Mouse (Mus musculus) spleen, embryonic (tissue): ENCODE results near the gene 1110032A03Rik.

Source experiments
- CTCF ChIA-PET: fragments of 350-600 bp; sonication (Branson Sonifier 250); formaldehyde crosslinking; loops from one replicate; lab custom pipeline; 2022; lab: Charles Lee

Gene 1110032A03Rik

GRCm38 (mm10) chr9:50774991-50775612, at the start of gene 1110032A03Rik, which contains the start of gene Alg9:
TSS of gene 1110032A03Rik (minus strand) at chr9:50775520.
TSS of gene Alg9 (plus strand) at chr9:50775019.
- CTCF ChIA-PET = interaction anchor here (0.6 kb wide), 6 partner anchors 11 to 328 kb away, joined by 3 to 7 read pairs (median 4); no protein-coding TSS in a partner anchor

GRCm38 (mm10) chr9:50823779-50824453, 48.6 kb upstream of the 1110032A03Rik start:
- CTCF ChIA-PET = interaction anchor here (0.6 kb wide), 1 partner anchor 8 kb away, joined by 11 read pairs; no protein-coding TSS in a partner anchor

GRCm38 (mm10) chr9:50822216-50822615, 46.9 kb upstream of the 1110032A03Rik start:
- CTCF ChIA-PET = no interaction called here

GRCm38 (mm10) chr9:50821651-50822050, 46.3 kb upstream of the 1110032A03Rik start:
- CTCF ChIA-PET = no interaction called here

GRCm38 (mm10) chr9:50819716-50820115, 44.4 kb upstream of the 1110032A03Rik start:
- CTCF ChIA-PET = no interaction called here

GRCm38 (mm10) chr9:50818050-50818449, 42.7 kb upstream of the 1110032A03Rik start:
- CTCF ChIA-PET = interaction anchor here (0.5 kb wide), 1 partner anchor 463 kb away, joined by 6 read pairs; no protein-coding TSS in a partner anchor

- CTCF ChIA-PET = interaction anchor here (0.8 kb wide), 1 partner anchor 34 kb away, joined by 4 read pairs; no protein-coding TSS in a partner anchor
Measured at GRCm38 (mm10) chr9:50816512-50816911, 41.2 kb upstream of the 1110032A03Rik start.

- CTCF ChIA-PET = no interaction called here
Measured at GRCm38 (mm10) chr9:50815666-50816065, 40.3 kb upstream of the 1110032A03Rik start.

GRCm38 (mm10) chr9:50813796-50814195, 38.5 kb upstream of the 1110032A03Rik start:
- CTCF ChIA-PET = no interaction called here

- CTCF ChIA-PET = interaction anchor here (0.8 kb wide), 1 partner anchor 1097 kb away, joined by 3 read pairs; no protein-coding TSS in a partner anchor
Measured at GRCm38 (mm10) chr9:50811746-50812145, 36.4 kb upstream of the 1110032A03Rik start.

GRCm38 (mm10) chr9:50811187-50811586, 35.9 kb upstream of the 1110032A03Rik start:
- CTCF ChIA-PET = no interaction called here

- CTCF ChIA-PET = no interaction called here
Measured at GRCm38 (mm10) chr9:50809146-50809545, 33.8 kb upstream of the 1110032A03Rik start.

- CTCF ChIA-PET = no interaction called here
Measured at GRCm38 (mm10) chr9:50808471-50808870, 33.2 kb upstream of the 1110032A03Rik start.

- CTCF ChIA-PET = interaction anchor here (0.5 kb wide), 1 partner anchor 10 kb away, joined by 3 read pairs; no protein-coding TSS in a partner anchor
Measured at GRCm38 (mm10) chr9:50803055-50803671, 27.8 kb upstream of the 1110032A03Rik start.

GRCm38 (mm10) chr9:50800985-50801384, 25.7 kb upstream of the 1110032A03Rik start:
- CTCF ChIA-PET = interaction anchor here (0.6 to 0.7 kb wide), 3 partner anchors 11 to 979 kb away, joined by 3 to 10 read pairs (median 10); no protein-coding TSS in a partner anchor

GRCm38 (mm10) chr9:50798368-50798767, 23.0 kb upstream of the 1110032A03Rik start:
- CTCF ChIA-PET = no interaction called here

- CTCF ChIA-PET = no interaction called here
Measured at GRCm38 (mm10) chr9:50797641-50798040, 22.3 kb upstream of the 1110032A03Rik start.

GRCm38 (mm10) chr9:50796776-50797175, 21.5 kb upstream of the 1110032A03Rik start:
- CTCF ChIA-PET = no interaction called here

GRCm38 (mm10) chr9:50795266-50795665, 19.9 kb upstream of the 1110032A03Rik start:
- CTCF ChIA-PET = no interaction called here

GRCm38 (mm10) chr9:50782155-50782554, 6.8 kb upstream of the 1110032A03Rik start:
- CTCF ChIA-PET = interaction anchor here (0.9 kb wide), 1 partner anchor 35 kb away, joined by 4 read pairs; no protein-coding TSS in a partner anchor

- CTCF ChIA-PET = no interaction called here
Measured at GRCm38 (mm10) chr9:50776162-50776760, 941 bp upstream of the 1110032A03Rik start.
